Mouse (Mus musculus) E14TG2a.4 (cell line): ENCODE results near the gene H2-T23.

Experiments
- CTCF ChIP-seq: conservative IDR thresholded peaks from 2 replicates; pipeline ENCODE4 v1.5.1; 2014; ENCODE audit warnings: low read length
- NANOG ChIP-seq: IDR thresholded peaks from 2 replicates; pipeline ENCODE4 v1.6.1; 2014; ENCODE audit warnings: borderline replicate concordance, low read length, mixed read lengths
- POU5F1 ChIP-seq: IDR thresholded peaks from 2 replicates; pipeline ENCODE4 v1.6.1; 2014; ENCODE audit warnings: low read length, borderline replicate concordance

- TF ChIP-seq CTCF (peak; percentile 94), NANOG (no peak), POU5F1 (no peak)
Measured at GRCm38 (mm10) chr17:35993675-35994074, 39.0 kb downstream of the H2-T23 start.
